Mouse (Mus musculus) neural tube, embryonic 12.5 days (tissue): ENCODE results near the gene Mbd5. TPM values are rescaled to one million over a fixed set of nuclear protein-coding genes. Genes with fewer than 3 reads are reported as not detected.

Experiments used
- ATAC-seq: fragments of 200-750 bp; cut with Nextera tagmentation; 2 replicates; pipeline ENCODE4 v1.8.0; 2017; ENCODE audit warnings: low read depth, mild to moderate bottlenecking, moderate TSS enrichment, moderate library complexity; ENCODE audit not compliant: low FRiP score
- H3K27ac ChIP-seq: fragments of 300-500 bp; sonication (generic); 2 replicates; pipeline ENCODE4 v1.5.1; 2016
- H3K27me3 ChIP-seq: fragments of 300-500 bp; sonication (generic); replicated peaks from 2 replicates; pipeline ENCODE4 v1.6.1; 2016; ENCODE audit warnings: mild to moderate bottlenecking
- H3K36me3 ChIP-seq: fragments of 300-500 bp; sonication (generic); 2 replicates; pipeline ENCODE4 v1.6.1; 2016; ENCODE audit warnings: mild to moderate bottlenecking
- H3K4me1 ChIP-seq: fragments of 300-500 bp; sonication (generic); 2 replicates; pipeline ENCODE4 v1.6.1; 2016
- H3K4me2 ChIP-seq: fragments of 300-500 bp; sonication (generic); replicated peaks from 2 replicates; pipeline ENCODE4 v1.6.1; 2016; ENCODE audit warnings: mild to moderate bottlenecking
- H3K4me3 ChIP-seq: fragments of 300-500 bp; sonication (generic); 2 replicates; pipeline ENCODE4 v1.5.1; 2016
- H3K9ac ChIP-seq: fragments of 300-500 bp; sonication (generic); 2 replicates; pipeline ENCODE4 v1.6.1; 2016; ENCODE audit warnings: mild to moderate bottlenecking
- H3K9me3 ChIP-seq: fragments of 300-500 bp; sonication (generic); 2 replicates; pipeline ENCODE4 v1.6.1; 2016; ENCODE audit warnings: mild to moderate bottlenecking
- WGBS: fragments of 180-500 bp; shearing (Covaris S2); methylation state at CpG from one replicate; pipeline ENCODE4 v1.1.7; 2016; 5-methylcytosine and 5-hydroxymethylcytosine counted together
- polyA plus RNA-seq: library from polyadenylated mRNA; unstranded; fragments of >200 nt; fragmentation: Nextera tagmentation; extraction: Ambion mirVana; gene quantifications from 2 replicates; pipeline ENCODE4 v1.2.1, GENCODE M21; 2016

Mbd5 gene
- polyA plus RNA-seq, 1 experiment from 2014 or later: 36.7 TPM

DNA sequence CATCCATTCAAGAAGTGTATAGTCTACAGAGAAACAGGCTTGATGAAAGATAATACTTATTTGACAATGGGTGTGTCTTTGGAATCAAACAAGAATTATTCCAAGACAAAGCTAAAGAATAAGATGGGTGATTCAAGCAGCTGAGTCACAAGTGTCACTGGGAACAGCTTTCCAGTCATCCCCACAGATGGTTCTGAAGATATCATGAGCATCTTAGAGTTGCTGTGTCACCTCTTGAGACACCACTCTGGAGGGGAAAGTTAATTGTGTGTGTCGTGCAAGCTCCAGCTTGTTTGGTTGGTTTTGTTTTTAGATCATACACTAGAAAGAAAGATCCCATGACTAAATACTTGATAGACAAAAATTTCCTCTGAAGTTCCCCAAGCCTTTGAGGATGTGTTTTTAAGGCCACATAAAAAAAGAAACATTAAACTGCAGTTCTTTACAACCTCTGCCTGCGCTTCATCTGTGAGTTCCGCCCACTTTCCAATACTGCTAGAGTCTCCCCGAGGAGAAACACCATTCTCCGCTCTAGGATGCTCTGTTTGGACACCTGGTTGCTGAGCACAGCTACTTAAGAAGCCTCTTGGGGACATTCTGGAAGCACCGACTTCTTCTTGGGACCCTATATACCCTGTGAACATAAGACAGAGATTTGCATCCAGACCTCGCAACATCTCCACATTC, 409.0 kb downstream of the Mbd5 start:
- Histone ChIP-seq H3K4me1 (no peaks in the 10 kb centered on the region), H3K9ac (no peak overlapping the region), H3K4me2 (no peak overlapping the region), H3K27ac (no peak overlapping the region), H3K4me3 (no peak overlapping the region), H3K36me3 (no peaks in the 10 kb centered on the region), H3K9me3 (no peaks in the 10 kb centered on the region), H3K27me3 (no peaks in the 10 kb centered on the region)
- WGBS: 79% methylated on average over 7 of the region's 7 CpGs
- ATAC-seq: no peak

GRCm38 (mm10) chr2:49358839-49359520, 409.7 kb downstream of the Mbd5 start:
- Histone ChIP-seq H3K9me3 (no peaks in the 10 kb centered on the region), H3K9ac (no peak overlapping the region), H3K4me3 (no peak overlapping the region), H3K36me3 (no peaks in the 10 kb centered on the region), H3K27ac (no peak overlapping the region), H3K4me2 (no peak overlapping the region), H3K4me1 (no peaks in the 10 kb centered on the region), H3K27me3 (no peaks in the 10 kb centered on the region)
- 57% methylated on average over 4 of the region's 4 CpGs for WGBS
- no peak for ATAC-seq

DNA sequence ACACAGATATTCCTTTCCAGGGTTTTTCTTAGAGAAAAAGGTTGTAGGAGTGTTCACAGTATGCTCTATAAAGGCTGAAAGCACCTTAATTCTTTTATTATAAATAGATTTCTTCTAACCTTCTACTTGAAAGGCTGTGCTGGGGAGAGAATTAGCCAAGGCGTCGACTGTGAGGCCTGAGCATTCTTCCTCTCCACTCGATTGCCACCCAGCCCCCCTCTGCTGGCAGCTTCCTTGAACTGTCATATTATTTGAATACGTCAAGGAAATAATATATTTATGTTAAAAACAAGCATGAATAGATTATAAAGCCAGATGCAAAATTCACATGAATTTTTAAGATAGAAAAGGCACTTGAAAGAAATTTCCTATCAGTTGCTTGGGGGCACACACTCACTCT, 410.4 kb downstream of the Mbd5 start:
- Histone ChIP-seq H3K27me3 (no peaks in the 10 kb centered on the region), H3K9me3 (no peaks in the 10 kb centered on the region), H3K27ac (no peak overlapping the region), H3K36me3 (no peaks in the 10 kb centered on the region), H3K4me3 (no peak overlapping the region), H3K4me2 (no peak overlapping the region), H3K9ac (no peak overlapping the region), H3K4me1 (no peaks in the 10 kb centered on the region)
- WGBS: 78% methylated on average over 4 of the region's 4 CpGs
- no peak for ATAC-seq

DNA sequence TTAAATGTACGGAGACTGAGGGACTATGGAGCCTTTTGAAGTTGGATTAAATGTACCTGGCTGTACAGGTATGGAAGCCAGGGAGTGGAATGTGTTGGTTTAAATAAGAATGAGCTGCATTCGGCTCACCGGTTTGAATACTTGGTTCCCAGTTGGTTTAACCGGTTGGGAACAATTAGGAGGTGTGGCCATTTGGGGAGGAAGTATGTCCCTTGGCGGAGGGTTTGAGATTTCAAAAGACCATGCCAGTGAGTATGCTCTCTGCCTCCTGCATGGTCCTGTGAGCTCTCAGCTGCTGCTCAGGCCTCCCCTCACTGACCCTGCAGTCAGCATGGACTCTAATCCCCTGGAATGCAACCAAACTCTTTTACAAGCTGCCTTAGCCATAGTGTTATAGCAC, 415.2 kb downstream of the Mbd5 start:
- no peaks in the 10 kb centered on the region for H3K27me3 ChIP-seq
- H3K4me3 ChIP-seq: no peak overlapping the region
- H3K9ac ChIP-seq: no peak overlapping the region
- no peak for ATAC-seq
- H3K27ac ChIP-seq: no peak overlapping the region
- no peaks in the 10 kb centered on the region for H3K4me1 ChIP-seq
- H3K9me3 ChIP-seq: no peaks in the 10 kb centered on the region
- 43% methylated on average over 5 of the region's 5 CpGs for WGBS
- no peaks in the 10 kb centered on the region for H3K36me3 ChIP-seq
- H3K4me2 ChIP-seq: no peak overlapping the region

GRCm38 (mm10) chr2:49366878-49367545, 417.7 kb downstream of the Mbd5 start:
- WGBS: 88% methylated on average over 14 of the region's 14 CpGs
- Histone ChIP-seq H3K4me2 (no peak overlapping the region), H3K9me3 (no peaks in the 10 kb centered on the region), H3K36me3 (no peaks in the 10 kb centered on the region), H3K4me1 (no peaks in the 10 kb centered on the region), H3K9ac (no peak overlapping the region), H3K27me3 (no peaks in the 10 kb centered on the region), H3K27ac (no peak overlapping the region), H3K4me3 (no peak overlapping the region)
- ATAC-seq: no peak

DNA sequence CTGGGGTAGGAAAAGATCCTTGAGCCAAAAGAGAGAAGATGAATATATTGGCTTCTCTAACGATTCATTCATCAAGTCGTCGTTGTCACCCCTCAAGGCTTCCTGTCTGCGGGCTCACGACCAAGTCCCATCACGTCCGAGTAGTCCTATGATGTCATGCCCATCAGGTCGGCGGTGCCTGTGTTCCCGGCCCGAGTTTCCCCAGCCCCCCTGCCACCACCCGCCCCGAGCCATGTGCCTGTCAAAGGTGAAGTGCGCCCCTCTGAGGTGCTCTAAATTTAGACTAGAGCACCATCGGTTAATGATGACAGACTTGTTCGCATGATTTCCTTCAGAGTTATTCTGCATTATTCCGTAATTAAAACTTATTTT, 418.2 kb downstream of the Mbd5 start:
- no peak overlapping the region for H3K27ac ChIP-seq
- WGBS: 85% methylated on average over 17 of the region's 17 CpGs

DNA sequence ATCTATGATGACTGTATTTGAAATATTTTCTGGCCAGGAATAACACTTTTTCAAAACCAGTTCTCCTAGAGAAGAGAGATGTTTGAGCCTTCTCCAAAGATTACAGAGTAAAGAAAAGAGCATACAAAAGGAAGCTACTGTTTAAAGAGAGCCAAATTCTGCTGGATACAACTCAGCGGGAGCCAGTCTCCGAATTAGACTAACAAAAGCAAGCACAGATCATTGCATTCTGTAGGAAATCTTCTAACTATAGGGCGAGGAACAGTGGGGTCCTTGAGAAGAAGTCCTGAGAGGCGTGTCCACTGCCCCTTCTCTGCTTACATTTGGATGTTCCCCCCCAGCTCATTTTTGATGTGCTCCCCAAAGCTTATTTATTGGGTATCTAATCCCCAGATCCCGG, 422.3 kb downstream of the Mbd5 start:
- H3K4me2 ChIP-seq: no peak overlapping the region
- 66% methylated on average over 5 of the region's 5 CpGs for WGBS

More for the DNA sequence above, 418.2 kb downstream of the Mbd5 start:
- H3K36me3 ChIP-seq: no peaks in the 10 kb centered on the region
- no peak overlapping the region for H3K9ac ChIP-seq
- H3K27me3 ChIP-seq: no peaks in the 10 kb centered on the region
- no peaks in the 10 kb centered on the region for H3K4me1 ChIP-seq
- ATAC-seq: no peak
- H3K9me3 ChIP-seq: no peaks in the 10 kb centered on the region
- H3K4me2 ChIP-seq: no peak overlapping the region
- no peak overlapping the region for H3K4me3 ChIP-seq

GRCm38 (mm10) chr2:49372586-49372985, 423.3 kb downstream of the Mbd5 start:
- H3K4me3 ChIP-seq: no peak overlapping the region
- no peak overlapping the region for H3K27ac ChIP-seq
- no peaks in the 10 kb centered on the region for H3K9me3 ChIP-seq
- no peak overlapping the region for H3K4me2 ChIP-seq
- no peak for ATAC-seq
- H3K4me1 ChIP-seq: no peaks in the 10 kb centered on the region
- WGBS: 69% methylated on average over 3 of the region's 3 CpGs
- no peaks in the 10 kb centered on the region for H3K36me3 ChIP-seq
- no peaks in the 10 kb centered on the region for H3K27me3 ChIP-seq
- H3K9ac ChIP-seq: no peak overlapping the region

More for the DNA sequence above, 422.3 kb downstream of the Mbd5 start:
- Histone ChIP-seq H3K27me3 (no peaks in the 10 kb centered on the region), H3K36me3 (no peaks in the 10 kb centered on the region), H3K9me3 (no peaks in the 10 kb centered on the region), H3K4me1 (no peaks in the 10 kb centered on the region), H3K4me3 (no peak overlapping the region), H3K9ac (no peak overlapping the region), H3K27ac (no peak overlapping the region)
- no peak for ATAC-seq

Other genes with a start within 250 kb of the Mbd5 start
- 50.9 and 54.9 TPM in 2 replicates for gene Acvr2a, start 135.4 kb upstream of the Mbd5 start, polyA plus RNA-seq
- gene Orc4, start 769 bp downstream of the Mbd5 start, polyA plus RNA-seq: 110 and 129 TPM in 2 replicates